Mouse (Mus musculus) kidney, adult 18-20 months (tissue): ENCODE measurements at regions not wholly inside any gene's neighbourhood (a gene's known extent, or its start where the extent isn't known, plus 50 kb on each side); places are given as distances from the start of the nearest gene placed in this dataset.

Source experiments
- DNase-seq: peaks from one replicate; pipeline ENCODE4 v3.0.0; 2021

DNA sequence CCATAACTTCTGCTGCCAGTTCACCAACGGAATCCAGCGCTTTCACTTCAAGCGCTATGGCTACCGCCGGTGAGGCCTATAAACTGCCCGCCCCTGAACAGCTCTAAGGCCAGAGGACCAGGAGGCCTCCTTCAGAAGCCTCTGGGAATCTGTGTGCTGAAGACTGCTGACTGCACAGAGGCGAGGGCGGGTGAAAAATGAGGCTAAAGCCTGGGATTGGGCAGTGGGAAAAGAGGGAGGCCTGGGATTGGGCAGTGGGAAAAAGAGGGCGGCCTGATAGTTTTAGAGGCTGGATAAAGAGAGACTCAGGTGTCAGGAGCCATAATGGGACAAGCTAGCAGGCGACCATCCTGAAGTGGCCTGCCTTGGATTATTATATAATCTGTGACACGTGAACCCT lies 80.8 kb downstream of the Plekhb2 start:
- DNase-seq = no peak

DNA sequence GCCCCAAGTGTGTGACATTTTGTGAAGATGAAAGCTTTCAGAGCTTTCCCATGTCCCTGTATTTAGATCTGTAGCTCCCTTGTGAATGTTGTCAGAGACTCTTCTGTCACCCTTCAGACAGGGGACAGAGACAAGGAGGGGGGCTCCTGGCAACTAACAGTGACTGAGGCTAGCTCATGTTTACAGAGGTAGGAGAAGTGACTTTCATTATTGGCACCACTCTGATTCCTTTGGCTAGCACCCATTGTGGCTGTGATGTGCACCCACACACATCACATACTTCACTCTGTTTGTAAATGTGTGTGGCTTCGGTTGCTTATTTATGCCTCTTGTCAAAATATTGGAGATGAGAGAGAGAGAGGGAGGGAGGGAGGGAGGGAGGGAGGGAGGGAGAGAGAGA lies 93.4 kb downstream of the Plekhb2 start:
- no peak for DNase-seq

DNA sequence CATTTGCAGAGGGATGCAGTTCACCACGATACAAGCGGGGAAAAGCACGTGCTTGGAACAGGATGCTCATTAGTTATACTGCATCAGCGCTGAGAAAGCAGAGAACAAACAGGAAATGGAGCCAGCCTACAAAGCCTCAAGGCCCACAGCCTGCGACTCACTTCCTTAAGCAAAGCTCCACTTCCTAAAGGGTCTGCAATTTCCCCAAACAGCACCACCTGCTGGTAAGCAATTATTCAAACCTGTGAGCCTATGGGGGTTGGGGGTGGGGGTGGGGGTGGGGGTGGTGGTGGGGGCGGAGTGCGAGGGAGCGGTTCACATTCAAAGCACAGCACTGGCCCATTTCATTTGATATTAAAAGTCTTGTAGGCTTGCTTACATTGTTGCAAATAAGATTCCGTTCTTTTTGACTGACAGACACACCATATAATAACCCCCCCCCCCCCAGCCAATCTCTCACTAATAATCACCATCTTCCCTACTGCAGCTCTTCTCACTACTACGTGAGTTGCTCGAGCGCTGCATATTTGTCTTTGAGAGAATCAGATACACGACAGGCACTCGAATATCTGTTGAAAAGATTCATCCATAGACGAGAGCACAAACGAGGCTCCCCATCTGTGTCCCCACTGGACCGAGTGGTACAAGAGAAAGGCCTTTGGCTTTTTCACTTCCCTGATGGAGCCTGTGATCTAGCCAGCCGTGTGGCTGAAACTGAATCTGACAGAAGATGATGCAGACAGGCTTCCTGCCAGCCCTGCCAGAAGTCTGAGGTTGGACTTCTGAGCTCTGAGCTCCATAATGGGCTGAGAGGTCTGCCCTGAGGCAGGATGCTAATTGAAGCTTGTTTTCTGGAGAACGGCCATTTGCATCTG lies 112.1 kb downstream of the Plekhb2 start:
- no peak for DNase-seq

DNA sequence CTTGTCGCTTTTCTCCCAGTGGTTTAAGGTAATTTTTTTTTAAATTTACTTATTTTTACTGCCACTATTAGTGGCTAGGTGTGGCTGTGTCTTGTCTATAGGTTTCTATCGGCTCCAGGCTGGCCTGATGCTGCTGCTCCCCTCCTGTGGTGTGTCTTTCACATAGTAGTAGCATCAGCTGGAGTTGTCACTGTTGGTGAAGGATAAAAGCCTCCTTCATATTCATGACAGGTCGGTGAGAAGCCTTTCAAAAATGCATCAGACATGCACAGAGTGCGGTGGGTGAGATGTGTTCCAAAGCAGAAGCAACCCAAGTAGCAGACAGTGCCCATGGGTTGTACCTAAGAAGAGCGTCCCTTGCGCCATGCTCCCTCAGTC lies 112.7 kb downstream of the Plekhb2 start:
- DNase-seq = no peak

DNA sequence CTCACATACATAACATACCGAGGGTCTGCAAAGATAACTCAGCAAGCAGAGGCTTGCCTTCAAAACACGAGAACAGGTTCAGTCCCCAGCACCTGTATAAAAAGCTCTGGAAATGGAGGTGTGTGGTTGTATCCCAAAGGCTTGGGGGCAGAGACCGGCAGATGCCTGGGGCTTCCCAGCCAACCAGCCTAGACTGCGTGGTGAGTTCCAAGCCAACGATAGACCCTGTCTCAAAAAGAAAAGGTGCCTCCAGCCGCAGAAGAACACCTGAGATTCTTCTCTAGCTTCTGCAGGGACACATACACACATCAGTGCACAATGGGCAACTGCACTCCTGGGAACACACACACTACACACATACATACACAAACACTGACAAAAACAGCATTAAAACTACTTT lies 125.0 kb downstream of the Plekhb2 start:
- no peak for DNase-seq

DNA sequence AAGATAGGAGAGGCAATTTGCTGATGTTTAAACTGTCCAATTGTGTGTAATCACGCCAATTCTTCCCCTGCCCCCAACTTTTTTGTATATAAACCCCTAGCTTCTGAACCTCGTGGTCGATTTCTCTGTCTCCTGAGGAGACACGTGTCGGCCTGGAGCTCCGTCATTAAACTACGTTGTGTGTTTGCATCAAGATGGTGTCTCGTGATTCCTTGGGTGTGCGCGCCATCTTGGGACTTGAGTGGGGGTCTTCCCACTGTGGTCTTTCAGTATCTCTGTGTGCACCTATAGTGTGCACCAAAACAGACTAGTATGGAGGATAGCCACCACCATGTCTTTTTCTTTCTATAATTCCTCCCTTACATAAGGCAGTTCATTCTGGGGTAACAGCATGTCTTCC lies 128.4 kb downstream of the Plekhb2 start:
- no peak for DNase-seq

DNA sequence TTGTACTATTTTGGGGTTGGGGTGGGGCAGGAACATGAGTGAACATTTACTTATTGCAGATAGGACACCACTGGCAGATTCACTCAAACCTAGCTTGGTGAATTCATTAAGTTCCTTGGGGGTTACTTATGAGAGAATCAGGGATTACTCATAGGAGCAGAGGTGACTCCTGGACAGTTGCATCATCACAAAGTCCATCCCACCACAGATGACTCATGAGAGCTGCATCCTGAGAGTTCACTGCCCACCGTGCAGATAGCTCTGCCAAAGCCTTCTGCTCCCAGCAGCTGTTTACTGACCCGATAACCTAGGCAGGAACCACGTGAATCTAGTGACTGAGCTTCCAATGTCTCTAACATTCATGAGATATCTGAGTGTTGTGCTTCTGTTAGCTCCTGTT lies 129.6 kb downstream of the Plekhb2 start:
- no peak for DNase-seq

DNA sequence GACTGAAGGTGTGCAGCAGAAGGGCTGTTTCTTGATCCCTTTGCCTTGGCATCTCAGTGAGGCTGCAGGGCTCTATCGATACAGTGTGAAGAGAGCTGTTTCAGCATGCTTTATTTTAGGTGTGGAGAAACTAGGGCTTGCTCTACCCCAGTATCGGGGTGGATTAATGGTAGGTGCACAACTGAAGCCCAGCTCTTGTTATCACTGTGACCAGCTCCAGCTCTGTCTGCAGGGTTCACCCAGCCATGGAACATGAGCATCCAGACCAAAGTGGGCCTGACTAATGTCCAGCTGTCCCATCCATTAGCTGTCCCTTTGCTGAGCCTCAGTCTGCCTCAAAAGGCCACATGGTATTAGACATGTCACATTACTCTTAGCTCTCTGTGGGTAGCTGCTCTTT lies 132.2 kb downstream of the Plekhb2 start:
- no peak for DNase-seq

DNA sequence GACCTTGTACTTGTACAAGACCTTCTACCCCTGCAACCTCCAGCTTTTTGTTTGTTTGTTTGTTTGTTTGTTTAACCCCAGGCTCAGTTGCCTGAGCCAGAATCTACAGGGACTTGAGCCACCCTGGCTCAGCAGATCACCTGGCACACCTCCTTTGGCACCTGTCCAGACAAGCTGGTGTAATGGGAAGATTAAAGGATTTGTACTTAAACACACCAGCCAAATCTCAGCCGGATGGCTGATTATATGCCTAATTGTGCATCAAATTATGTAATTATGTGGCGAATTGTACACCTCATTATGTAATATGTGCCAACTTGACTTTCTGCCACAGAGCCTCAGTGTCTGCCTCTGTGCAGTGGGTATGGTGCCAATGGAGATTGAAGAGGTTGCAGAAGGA lies 133.2 kb downstream of the Plekhb2 start:
- DNase-seq = no peak

DNA sequence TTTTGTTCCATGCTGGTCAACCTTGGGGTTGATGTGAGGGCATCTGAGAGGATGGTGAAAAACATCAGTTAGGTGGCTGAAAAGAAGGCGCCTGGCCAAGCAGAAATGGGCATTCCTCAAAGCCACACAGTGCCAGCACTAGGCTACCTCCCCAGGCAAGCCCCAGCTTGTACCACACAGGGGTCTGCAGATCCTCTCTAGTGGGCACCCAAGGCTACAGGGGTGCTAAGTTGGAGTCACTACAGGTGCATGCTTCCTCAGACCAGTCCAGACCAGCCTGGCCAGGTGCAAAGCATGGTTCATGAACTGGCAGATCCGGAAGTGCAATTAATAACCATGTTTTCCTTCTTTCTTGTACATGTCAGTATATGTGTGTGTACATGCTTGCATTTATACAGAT lies 137.1 kb downstream of the Plekhb2 start:
- no peak for DNase-seq

DNA sequence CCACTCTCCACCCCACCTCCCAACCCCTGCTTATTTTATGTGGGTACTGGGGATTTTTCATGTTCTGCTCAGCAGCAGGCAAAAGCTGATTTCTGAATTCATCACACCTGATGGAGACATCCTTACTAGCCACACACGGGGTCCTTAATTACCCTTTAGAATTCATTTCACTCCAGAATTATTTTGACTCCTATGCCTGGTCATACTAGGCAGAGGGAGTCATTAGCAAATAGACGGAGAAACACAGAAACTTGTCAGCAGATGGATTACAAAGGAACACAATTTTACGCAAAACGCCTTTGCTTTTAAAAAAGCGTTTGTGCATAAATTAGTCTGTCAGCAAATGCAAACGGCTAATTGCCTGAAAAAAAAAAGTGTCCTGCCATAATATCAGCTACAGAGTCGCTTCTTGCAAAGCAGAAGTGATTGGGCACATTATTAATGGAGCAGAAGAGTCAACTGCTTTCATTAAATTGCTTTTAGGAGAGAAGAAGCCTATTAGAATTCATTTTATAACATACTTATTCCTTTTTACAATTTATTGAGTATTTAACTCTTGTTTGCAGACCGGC lies 138.0 kb downstream of the Plekhb2 start:
- no peak for DNase-seq

DNA sequence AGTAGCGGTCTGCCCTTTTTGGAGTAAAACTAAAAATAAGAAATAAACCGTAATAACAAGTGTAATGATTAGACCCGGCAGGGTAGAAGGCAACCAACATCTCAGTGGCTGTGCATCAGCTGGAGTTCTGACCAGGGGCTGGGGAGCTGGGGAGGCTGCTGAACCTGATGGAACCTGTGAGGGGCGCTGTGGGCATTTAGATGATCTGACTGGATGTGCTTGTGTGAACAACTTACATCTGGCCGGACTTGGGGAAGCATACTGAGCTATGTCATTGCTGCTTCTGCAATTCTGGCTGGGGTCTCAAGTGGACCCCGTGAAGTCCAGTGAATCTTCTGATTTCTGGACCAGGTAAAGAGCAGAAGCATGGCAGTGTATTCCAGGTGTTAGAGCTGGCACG lies 138.4 kb downstream of the Plekhb2 start:
- DNase-seq = no peak

DNA sequence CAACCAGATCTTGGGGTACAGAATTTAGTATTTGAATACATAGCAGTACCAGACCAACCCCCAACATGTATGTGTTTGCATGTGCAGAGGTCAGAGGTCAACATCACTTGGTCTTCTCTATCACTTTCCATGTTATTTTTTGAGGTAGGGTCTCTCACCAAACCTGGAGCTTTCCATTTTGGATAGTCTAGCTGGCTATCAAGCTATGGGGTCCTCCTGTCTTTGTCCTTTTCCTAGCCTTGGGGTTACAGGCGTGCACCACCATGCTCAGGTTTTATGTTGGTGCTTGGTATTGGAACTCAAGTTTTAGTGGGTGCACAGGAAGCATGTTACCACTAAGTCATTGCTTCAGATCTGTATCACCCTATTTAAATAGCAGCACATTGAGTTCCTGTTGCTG lies 151.0 kb downstream of the Plekhb2 start:
- DNase-seq = no peak

DNA sequence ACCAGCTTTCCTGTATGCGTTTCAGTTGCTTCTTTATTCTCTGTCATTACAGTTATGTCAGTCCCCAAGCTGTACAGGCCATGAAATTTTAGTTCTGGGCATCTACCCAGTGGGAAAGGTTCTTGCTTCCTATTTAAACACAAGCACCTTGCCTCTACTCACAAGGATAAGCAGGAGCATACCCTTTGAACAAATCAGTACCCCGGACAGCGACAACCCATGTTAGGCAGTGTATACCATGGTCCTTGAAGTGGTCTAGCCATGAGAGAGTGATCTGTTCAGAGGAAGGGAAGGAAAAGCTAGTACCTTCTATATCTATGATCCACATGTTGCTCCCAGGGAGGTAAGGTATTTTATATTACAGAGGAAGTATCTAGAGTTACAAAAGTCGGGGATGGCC lies 167.7 kb downstream of the Plekhb2 start:
- DNase-seq = no peak

DNA sequence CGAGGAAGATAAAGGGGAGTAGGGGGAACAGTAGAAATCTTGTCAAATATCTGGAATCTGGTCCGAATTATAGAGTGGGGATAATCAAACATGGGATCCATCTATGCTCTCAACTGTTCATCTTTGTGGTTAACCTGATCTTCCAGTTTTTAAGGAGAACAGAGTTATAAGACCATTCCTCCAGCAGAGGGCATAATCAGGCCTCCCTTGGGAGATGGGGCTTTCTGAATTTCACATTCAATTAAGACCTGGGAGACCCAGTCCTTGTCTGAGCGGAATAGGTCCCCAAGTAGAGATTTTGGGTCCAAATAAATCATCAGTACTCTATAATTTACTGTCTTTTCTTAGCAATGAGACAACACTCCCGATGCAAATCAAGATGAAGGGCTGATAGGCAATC lies 182.8 kb downstream of the Plekhb2 start:
- DNase-seq = no peak

DNA sequence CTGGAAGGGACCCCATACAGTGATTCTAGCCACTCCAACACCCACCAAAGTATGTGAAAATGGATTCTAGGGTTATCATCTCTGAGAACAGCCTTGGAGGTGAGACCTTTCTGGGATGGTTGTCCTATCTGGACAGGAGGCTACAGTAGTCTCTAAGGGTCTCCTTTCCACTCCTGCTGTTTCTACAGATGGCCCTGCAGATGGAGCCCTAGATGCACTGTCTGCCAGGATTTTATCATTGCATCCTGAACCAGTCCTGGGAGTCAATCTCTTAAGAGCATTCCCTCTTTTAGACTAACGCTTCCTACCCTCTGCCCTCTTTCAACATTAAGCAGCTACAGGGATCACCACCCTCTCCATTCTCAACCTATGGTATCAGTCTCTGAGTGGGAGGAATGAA lies 223.0 kb downstream of the Plekhb2 start:
- DNase-seq = no peak

DNA sequence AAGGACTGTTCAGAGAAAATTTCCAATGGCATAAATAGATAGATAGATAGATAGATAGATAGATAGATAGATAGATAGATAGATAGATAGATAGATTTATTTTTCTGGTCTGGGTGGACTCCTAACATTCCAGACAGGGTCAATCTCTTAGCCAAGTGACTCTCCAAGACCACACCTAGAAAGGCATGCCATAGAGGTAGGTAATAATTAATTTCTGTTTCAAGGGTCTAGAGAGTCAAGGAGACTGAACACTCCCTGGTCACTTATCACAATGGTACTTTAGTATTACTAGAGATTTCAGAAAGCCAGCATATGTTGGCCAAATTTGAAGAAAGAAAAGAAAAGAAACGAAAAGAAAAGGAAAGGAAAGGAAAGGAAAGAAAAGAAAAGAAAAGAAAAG lies 245.1 kb downstream of the Plekhb2 start:
- no peak for DNase-seq

DNA sequence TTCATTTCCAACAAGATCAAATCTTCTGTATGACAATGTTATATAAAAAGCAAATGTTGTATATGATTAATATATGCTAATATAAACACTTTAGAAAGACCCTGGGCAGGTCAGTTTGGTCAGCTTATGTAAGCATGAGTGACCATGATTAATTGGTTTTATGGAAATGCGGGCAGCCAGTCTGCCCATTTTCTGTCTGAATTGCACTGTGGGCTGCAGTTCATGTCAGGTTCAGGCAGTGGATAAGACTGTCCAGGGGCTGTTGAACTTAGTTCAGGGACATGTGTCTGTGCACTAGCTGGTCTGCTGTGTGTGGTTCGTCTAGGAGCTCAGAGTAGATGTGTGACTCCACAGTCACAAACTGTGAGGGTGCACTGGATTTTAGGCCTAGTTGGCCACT lies 246.0 kb downstream of the Plekhb2 start:
- DNase-seq = no peak

DNA sequence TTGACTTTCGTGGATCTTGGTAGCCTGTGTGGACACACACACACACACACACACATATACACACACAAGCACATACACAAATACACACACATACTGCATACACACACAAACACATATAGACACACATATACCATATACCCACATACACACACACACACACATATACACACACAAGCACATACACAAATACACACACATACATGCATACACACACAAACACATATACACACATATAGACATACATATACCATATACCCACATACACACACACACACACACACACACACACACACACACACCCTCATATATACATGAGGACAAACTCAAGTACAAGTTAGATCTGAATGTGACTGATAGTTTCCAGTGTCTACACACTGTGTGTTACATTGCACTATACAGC lies 256.9 kb downstream of the Plekhb2 start:
- no peak for DNase-seq

DNA sequence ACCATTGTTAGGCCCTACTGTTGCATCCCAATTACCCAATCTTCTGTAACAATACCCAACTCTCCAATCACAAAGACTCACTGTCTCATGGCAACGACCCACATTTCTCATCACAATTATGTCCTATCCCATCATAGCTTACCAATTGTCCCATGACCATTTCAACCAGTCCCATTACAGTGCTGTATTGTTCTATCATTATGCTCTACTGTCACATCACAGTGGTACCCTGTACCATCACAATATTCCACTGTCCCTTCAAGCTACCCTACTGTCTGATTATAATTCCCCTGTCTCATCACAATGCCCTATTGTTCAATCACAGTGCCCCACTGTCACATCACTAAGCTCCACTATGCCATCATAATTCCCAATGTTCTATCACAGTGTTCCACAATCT lies 260.0 kb downstream of the Plekhb2 start:
- DNase-seq = no peak

DNA sequence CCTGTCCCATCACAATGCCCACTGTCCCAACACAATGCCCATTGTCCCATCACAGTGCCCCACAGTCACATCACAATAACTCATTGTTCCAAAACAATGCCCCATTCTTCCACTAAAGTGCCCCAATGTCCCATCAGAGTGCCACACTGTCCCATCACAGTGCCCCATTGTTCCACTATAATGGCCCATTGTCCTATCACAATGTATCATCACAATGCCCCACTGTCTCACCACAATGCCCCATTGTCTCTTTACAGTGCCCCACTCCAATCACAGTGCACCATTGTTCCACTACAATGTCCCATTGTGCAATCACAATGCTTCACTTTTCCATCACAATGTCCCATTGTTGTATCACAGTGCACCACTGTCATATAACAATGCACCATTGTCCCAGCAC lies 265.7 kb downstream of the Plekhb2 start:
- no peak for DNase-seq

DNA sequence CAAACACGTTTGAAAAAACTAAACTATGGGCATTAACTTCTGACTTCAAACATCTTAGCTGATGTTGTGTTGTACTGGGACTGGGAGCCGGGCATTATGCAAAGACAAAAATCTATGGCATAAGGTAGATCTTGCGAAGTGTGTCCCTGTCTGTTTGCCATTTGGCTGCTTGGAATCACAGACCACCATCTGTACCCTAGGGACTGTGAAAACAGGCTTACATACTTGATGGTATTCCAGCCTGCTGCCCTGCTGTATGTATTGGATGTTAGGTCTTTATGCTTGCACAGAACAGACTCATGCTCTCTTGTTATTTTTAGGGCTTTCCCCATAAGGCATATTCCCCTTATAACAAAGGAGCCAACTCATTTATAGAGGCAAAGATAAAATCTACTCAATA lies 288.1 kb downstream of the Plekhb2 start:
- no peak for DNase-seq

DNA sequence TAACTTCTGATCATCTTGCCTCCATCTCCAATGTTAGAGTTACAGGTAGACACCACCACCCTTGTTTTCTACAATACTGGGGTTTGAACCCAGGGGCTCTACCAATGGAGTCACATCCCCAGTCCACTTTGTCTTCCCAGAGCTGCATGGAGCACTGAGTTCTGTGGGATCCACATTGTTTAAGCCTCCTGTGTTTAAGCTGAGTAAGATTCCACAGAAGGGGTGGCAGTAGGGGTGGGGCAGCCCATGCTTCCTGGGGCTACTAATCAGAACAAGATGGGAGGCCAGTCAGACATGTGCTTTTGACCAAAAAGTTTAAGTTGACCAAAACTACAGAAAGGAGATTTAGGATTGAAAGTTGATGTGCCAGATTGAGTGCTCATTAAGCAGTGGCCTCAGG lies 299.3 kb downstream of the Plekhb2 start:
- DNase-seq = no peak

DNA sequence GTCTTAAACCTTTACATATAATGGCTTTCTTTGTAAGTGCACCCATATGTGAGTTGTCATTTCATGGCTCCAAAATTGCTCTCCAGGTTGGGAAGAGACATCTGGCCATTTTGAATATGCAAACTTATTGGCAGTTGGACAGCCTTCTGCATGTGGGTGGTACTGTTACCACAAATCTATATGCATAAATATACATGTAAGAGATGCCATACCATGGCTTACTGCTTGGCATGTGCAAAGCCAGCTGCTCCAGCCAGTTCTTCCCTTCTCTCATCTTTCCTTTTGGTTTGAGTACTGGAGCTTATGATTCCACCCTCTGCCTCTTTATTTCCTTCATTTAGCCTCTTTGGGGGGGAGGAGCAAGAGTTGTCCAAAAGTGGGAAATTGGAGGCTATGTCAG lies 312.7 kb downstream of the Plekhb2 start:
- no peak for DNase-seq

DNA sequence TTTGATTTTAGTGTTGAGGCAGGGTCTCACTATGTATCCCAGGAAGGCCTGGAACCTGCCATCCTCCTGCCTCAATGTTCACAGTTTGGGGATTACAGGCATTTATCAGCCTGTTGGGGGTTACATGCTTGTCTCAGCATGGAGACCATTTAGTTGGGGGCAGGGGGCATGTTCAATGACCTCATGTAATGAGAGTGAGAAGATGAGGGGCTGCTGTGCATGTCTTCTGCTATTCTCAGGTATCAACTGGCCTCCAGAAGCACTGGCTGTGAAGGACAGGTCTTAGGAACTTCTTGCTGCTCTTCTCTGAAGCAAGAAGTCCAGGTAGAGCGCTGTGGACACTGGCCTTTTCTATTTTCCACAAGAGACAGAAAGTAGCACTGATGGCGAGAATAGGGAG lies 350.9 kb downstream of the Plekhb2 start:
- DNase-seq = no peak
